Mouse (Mus musculus) frontal cortex, postnatal 36 days (tissue): ENCODE measurements around the gene Klk1b22.
"Not testable (repeated sequence)": the region's sequence is repeated elsewhere in the genome, so short reads cannot be mapped to it uniquely, and the experiment has no call there.

Experiments used
- DNase-seq, 2 experiments: peaks; one replicate each; pipeline ENCODE4 v3.0.0; 2022; ENCODE audit warnings: low spot score in 2 of 2

The Klk1b22 gene

DNA sequence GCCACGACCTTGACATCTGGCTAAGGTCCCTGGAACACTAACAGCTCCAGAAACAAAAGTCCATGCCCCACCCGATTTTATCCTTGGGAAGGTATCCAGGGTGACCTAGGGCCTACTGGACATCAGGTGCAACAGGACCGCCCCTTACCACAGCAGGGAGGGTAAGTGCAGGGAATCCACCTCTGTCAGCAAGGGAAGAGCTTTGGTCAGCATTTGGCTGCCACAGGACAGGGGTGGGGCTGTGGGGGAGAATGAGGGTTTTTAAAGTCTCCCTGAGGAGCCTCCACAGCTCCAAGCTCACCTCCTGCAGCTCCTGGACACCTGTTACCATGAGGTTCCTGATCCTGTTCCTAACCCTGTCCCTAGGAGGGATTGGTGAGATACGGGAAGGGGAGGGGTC is at the start of gene Klk1b22:
TSS of gene Klk1b22 (plus strand) at position 301 of the 400 bp plus-strand sequence.
- no peak for DNase-seq

GRCm38 (mm10) chr7:44072117-44072516 is 40.4 kb upstream of the Klk1b22 start:
- no peak for DNase-seq

DNA sequence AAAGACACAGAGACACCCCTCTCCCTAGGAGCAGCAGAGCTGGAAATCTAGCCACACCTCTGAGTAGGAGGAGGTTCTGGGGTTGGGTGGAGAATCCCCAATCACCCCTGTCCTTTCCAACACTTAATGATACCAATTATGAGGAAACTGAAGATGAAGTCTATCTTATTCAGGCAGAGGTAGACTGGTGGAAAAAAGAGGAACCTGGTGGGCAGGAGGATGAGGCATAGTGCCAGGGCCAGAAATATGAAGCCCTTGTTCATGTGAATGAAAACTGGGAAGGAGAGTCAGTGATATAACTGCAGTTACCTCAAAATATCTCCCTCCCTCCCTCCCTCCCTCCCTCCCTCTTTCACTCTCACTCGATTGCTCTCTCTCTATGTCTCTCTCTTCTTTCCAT is 34.8 kb upstream of the Klk1b22 start:
- no peak for DNase-seq

GRCm38 (mm10) chr7:44096111-44096510 is 16.4 kb upstream of the Klk1b22 start:
- DNase-seq, result no peak

GRCm38 (mm10) chr7:44102028-44102427 is 10.4 kb upstream of the Klk1b22 start, which contains the start of gene Klk1b21:
Gene Klk1b21 (plus strand): TSS chr7:44102328.
- not testable (repeated sequence) for DNase-seq

GRCm38 (mm10) chr7:44123445-44123844 is 11.0 kb downstream of the Klk1b22 start:
- no peak for DNase-seq

GRCm38 (mm10) chr7:44136467-44136866 is 24.0 kb downstream of the Klk1b22 start, which contains the start of gene Klk1b16:
Gene Klk1b16 (plus strand): TSS chr7:44136767.
- no peak for DNase-seq
